Mouse (Mus musculus) layer of hippocampus, adult 11-12 months (tissue): ENCODE data around the gene Foxo6.
A peak's percentile ranks its signal among the peaks of the same experiment; 100 is the strongest.

Source experiments
- DNase-seq: peaks from one replicate; pipeline ENCODE4 v3.0.0; 2022; ENCODE audit warnings: low spot score

The Foxo6 gene

DNA sequence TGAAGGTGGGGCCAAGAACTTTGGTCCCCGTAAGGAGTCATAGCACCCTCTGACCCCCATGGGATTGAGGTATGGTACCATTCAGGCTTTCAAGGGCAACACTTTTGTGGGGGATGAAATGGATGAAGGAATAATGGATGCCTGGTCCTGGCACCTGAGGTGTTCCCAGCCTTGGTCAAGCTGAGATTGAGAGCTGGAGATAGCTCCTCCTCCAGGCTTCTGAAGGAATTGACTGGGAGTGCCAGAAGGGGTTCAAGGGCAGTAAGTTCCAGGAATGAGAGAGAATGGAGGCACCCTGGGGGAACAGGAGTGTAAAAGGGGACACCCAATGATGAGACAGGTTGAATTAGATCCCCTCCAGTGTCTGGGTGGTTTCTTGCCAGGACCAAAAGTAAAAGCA lies 3.0 kb downstream of the Foxo6 start:
- DNase-seq: peak; percentile 18

DNA sequence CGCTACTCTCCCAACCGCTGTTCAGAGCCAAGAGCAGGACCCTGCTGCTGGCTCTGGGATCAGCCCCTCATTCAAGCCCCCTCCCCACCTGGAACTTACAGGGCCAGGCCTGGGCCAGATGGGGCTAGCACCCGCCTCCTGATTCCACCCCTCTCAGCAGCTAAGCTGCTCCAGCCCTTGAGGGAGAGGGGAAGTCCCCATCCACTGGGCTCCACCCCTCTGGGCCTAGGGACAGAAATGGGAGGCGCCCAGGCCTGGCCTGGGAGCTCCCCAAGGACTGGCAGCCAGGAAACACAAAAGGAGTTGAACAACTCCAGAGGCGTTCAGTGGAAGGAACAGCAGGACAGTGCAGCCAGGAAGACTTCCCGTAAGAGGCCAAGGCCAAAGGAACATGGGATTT lies 4.0 kb downstream of the Foxo6 start:
- DNase-seq: peak; percentile 71

DNA sequence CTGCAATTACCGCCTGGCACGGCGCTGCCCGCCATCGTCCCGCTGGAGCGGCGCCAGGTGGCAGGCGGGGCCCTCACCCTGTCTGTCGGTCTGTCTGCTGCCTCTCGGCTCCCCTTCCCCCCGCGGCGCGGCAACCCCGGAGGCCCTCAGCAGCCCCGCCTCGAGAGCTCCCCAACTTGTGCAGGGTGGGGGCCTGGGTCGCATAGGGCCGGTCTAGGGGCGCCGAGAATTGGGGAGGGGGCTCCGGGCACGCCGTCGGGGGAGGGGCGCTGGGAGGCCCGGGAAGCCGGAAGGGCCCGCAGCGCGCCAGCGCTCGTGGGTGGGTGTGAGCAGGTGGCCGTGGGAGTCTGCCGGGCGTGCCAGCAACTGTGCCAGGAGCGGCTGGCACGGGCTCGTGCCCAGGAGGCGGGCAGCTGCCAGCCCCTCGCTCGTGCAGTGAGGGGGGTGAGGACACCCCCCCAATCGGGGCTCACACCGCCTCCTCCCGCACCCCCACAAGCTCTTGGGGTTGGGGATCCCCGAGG lies 4.5 kb downstream of the Foxo6 start:
- peak; percentile 82 for DNase-seq

DNA sequence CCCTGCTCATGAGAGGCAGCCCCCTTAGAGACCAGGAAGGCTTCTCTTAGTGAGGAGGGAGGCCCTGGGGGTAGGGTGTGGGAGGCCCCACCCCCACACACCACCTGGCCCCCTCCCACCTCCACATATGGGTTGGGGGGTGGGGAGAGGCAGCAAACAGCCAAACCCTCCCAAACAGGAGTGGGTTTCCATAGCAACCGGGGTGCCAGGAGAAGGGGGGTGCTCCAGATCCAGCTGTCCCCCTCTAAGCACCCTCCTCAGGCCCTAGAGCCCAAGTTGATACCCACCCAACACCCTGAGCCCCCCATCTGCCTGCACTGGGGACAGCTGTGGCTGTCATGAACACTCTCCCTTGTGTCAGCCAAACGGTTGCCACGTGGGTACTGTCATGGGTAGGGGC lies 6.1 kb downstream of the Foxo6 start:
- DNase-seq: no peak

DNA sequence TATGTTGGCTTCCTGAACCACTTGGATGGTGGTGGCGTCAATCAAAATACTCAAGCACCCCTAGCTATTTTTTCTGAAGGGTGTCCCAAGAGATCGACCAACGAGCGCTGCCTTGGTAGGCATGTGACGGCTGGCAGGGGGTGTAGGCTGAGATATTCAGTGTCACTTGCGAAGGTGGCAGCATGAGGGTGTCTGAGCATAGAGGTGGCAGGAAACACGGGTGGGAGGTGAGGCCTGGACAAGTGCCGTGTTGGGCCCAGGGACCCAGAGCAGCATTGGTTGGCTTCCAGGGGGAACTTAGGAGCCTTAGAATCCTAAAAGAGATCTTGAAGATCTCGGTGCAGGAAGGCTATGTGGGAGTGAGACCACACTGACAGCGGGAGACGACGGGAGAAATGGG lies 6.7 kb downstream of the Foxo6 start:
- DNase-seq: peak; percentile 4

DNA sequence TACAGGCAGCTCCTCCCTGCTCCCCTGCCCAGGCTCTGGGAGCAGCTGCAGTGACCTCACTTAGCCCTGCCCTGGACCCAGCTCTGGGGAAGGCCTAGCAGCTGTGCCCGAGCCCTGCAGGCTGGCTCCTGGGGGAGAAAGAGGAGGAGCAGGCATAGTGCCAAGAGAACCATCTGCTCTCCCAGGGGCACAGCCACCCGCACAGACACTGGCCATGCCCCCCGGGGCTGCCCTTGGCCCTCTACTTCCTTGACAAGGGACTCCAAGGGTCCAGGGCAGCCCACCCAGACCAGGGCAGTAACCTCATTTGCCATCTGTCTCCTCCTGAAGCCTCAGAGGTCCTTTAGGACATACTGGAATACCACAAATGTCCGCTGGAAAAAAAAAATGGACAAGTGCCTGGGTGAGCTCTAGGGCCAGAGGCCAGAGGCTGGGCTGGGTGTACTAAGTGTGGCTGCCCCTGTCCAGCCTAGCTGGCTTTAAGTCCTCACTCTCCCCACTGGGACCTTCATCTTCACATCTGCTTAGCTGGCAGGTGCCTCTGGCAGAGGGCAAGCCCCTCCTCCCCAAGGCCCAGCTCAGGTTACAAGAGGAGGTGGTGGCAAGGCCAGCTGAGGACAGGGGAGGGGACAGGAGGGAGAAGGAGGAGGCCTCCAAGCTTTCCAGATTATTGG lies 9.8 kb downstream of the Foxo6 start:
- peak; percentile 46 for DNase-seq

DNA sequence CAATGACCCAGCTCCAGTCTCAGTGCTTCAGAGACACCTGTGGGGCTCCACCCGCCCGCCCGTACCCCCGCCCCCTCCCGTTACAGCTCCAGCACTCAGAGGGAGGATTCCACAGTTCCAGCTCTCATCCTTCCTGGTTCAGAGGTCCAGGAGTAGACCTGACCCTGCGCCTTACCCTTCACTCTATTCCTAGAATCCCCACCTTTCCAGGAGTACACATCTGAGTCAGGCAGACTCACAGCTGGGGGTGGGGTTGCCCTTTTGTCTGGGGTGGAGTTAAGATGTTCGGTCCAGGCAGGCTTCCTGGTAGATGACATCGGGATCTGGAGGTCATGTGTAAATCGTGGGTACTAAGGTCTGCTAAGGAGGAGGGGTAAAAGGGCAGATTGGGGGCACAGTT lies 11.7 kb downstream of the Foxo6 start:
- peak; percentile 2 for DNase-seq

DNA sequence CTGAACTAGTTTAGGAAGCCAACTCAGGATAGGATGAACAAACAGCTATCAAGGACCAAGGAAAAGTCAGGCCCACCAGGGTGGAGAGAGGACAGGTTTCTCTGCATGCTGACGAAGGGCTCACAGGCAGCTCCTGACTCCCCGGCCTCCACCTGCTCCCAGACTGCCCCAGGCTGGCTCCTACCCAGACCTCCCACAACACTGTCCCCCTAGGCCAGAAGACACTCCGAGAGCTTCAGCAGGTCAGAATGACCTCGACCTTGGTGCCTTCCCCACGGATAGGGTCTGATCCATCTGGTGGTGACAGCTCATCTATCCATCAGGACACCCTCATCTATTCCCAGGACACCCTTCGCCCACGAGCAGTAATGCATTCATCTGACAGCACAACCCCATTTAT lies 13.6 kb downstream of the Foxo6 start:
- no peak for DNase-seq

DNA sequence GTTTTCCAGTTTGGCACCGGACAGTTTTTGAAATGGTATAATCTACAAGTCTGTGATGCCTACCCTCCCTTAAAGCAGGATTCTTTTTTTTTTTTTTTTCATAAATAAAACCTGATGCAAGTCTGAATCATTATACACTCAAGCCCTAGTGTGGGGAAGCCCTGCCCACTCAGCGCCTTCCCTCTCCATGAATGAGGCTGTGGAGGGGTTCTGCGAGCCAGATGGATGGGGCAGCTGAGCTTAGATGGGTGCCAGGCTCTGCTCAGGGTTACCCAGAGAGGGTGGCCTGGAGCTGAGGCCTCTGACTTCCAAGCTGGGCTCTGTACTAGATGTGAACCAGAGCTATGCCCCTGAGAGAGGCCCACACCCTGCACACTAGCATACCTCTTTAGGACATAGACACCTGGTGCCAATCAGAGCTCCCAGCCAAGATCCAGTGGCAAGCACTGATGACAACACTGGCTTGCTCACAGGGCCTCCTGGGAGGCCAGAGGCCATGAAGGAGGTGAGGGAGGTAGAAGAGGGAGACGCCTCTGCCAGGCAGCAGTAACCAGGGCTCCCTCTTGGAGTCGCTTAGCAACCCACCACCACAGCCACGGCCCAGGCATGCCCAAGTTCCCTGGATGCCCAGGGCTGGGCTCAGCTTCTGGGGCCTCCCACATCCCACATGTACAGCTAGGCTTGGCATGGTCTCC lies 15.1 kb downstream of the Foxo6 start:
- DNase-seq: no peak

DNA sequence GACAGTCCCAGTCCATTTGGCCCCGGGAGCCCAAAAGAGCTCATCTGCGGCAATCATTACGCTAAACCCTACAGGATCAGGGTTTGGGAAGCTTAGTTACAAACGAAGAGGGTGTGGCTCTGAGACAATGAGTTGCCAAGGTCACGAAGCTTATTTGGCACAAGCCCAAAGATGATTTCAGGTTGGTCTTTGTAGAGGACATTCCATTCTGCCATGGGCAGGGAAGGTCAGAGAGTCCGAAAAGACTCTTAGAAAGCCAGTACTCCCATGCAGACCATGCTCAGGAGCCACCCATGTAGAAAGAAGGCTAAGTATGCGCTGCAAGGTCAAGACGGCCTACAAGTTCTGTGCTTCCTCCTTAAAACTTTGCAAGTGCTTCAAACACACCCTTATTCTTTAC lies 15.9 kb downstream of the Foxo6 start:
- no peak for DNase-seq

DNA sequence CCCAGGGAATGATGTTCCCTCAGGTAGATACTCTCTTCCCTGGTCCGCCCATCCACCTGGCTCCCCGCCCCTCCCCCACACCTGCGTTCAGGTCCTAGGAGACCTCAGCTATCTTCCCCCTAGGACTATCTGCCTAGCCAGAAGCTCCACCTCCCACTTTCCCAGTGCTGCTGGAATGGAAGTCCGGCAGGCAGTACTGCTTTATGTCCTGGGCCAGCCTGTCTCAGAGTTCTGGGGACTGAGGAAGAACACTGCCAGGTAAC lies 16.3 kb downstream of the Foxo6 start:
- no peak for DNase-seq

DNA sequence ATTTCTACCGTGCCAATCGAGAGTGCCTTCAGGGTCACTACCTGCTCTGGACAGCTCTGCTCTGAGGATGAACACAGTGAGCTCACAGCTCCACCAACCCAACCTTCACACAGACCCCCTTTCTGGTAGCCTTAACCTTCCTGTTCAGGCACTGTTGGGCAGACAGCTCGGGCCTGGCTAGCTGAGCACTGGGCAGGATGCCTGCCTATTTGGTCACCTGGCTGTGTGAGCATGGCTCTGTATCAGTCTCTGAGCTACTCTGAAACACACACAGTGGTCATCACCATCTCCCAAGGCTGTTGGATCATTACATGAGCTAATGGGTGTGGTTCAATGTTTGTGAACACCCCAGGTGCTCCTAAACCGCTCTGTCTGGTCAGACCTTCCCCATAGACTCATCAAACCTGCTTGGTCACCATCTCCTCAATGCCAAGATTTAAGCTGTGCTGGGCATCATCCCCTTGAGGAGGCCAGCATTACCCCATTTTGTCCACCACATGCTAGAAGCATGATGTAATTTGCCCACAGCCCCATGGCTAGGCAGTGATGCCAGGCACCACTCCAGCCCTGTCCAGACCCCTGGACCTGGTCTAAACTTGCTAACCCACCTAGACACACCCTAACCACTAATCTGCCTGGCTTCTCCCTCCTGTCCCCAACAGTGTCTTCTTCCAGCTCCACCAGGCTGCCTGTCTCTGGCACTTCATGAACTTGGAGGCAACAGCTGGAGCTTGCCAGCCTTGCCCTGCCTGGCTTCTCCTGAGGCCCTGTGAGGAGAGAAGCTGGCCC lies 16.8 kb downstream of the Foxo6 start:
- no peak for DNase-seq

DNA sequence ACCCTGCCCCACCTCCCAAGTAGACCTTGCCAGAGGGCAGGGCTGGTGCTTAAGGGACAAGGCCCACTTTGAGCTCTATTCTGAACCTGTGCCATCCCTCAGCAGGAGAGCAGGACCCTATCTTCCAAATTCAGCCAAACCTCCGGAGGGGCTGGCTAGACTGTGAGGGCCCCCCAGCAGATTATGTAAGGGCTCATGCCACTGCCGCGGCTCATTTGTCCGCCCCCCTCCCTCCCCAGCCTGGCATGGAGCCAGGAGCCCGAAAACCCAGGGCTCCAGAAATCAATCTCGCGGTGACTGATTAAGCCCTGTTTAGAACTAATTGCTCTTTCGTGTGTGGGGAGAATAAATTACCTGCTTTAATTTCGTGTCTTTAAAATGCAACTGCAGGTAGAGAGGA lies 17.7 kb downstream of the Foxo6 start:
- DNase-seq: no peak

DNA sequence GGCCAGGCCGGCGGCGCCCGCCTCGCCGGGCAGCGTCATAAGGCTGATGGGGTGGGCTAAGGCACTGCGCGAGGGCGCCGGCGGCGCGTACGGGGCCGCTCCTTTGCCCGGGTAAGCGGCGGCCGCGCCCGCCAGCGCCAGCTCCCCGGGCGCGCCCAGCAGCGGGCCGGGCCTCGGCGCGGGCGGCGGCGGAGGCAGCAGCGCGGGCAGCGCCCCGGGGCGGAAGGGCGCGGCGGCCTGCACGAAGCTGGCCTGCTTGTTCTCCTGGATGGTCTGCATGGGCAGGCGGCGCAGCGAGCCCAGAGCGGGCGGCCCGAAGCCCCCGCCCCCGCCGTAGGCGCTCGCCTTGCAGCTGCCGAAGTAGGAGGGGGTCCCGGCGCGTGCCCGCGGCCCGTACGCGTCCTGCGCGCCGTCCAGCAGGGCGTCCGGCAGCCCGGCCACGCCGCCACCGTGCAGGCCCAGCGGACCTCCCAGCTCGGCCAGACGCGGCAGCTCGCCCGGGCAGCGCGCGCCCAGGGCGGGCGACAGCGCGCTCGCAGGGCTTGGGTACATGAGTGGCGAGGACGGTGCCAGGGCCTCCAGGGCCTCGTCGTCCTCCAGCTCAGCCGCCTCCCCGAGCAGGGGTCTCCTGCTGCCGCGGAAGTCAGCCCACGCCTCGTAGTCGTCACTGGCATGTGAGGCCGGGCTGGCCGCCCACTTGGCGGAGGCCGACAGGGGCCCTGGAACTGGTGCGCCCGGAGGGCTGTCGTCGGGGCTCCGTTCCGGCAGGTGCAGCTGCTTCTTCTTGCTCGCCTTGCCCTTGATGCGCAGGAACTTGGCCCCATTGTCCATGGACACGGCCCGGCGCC lies 18.7 kb downstream of the Foxo6 start:
- no peak for DNase-seq

DNA sequence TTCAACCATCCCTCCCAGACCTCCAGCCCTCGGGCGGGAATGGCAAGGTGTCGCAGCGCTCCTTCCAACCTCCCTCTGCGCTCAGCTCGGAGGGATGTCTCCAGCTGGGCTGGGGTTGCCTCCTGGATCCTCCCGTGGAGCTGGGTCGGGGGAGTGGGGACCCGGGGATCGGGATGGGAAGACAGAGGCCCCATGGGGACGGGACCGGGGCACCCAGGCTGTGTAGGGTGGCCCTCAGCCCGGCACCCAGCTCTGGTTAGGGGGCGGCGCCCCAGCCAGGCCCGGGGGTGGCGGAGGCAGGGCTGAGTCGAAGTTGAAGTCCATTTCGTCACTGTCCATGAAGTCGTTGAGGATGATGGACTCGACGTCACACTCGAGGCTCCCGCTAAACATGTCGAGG lies 19.5 kb downstream of the Foxo6 start:
- DNase-seq: no peak

DNA sequence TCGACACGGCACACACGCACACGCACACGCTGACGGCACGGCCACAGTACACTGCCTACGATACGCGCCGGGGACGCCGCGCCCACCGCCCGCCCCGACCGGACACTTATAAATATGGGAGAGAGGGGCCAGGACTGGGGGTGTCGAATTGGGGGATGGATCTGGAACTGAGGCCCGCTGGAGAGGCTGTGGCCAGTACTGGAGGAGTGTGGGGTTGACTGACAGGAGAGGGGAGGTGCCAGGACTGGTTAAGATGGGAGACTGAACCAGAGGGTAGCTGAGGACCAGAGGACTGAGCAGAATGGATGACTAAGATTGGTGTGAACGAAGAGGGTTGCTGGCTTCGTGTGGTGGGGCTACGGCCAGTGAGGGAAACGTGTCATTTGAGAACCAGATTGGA lies 20.0 kb downstream of the Foxo6 start:
- DNase-seq: no peak

DNA sequence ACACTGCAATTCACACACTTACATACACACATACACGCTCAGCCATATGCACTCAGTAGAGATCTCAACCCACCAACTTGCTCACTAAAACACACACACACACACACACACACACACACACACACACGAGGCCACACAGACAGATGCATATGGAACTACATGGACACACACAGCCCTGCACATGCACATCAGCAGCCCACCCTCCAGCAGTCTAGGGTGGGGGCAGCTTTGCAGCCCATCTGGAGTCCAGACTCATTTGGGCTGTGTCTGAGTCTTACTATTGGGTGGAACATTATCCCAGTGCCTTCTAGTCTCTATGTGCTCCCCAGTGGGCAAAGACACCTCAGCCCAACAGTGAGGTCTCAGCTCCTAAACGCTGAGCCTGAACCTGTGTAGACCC lies 23.0 kb downstream of the Foxo6 start:
- no peak for DNase-seq

DNA sequence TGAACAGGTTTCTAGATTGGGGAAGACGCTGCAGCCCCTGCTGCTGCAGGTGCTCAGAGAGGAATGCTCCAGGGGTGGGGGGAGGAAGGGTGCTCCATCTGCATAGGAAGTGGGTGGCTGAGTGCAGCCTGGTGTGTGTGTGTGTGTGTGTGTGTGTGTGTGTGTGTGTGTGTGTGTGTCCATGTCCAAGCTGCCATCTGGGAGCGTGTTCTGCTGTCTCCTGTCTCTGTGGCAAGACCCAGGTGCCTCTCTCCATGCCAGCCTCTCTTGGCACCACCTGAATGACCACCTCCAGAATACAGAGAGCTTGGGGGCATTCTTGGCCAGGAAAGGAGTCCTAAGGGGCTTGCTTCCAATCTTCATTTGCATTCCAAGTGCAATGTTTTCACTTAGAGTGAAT lies 24.4 kb downstream of the Foxo6 start:
- DNase-seq: no peak

DNA sequence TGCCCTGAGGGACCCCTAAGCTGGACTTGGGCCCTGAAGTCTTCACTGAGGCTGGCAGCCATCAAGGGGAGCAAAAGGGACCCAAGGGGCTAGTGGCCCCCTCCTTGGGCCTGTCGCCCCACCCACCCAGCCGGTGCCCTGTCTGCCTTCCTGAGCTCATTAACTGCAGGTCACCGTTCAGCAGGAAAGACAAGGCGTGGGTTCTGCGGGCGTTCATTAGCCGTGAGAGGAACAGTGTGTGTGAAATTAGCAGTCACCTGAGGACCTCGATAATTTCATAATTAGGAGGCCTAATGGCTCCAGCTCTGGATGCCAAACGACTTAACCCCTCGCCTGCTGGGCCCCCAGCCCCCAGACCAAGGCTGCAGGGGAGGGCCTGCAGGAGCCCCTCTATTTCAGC lies 24.9 kb downstream of the Foxo6 start:
- no peak for DNase-seq

DNA sequence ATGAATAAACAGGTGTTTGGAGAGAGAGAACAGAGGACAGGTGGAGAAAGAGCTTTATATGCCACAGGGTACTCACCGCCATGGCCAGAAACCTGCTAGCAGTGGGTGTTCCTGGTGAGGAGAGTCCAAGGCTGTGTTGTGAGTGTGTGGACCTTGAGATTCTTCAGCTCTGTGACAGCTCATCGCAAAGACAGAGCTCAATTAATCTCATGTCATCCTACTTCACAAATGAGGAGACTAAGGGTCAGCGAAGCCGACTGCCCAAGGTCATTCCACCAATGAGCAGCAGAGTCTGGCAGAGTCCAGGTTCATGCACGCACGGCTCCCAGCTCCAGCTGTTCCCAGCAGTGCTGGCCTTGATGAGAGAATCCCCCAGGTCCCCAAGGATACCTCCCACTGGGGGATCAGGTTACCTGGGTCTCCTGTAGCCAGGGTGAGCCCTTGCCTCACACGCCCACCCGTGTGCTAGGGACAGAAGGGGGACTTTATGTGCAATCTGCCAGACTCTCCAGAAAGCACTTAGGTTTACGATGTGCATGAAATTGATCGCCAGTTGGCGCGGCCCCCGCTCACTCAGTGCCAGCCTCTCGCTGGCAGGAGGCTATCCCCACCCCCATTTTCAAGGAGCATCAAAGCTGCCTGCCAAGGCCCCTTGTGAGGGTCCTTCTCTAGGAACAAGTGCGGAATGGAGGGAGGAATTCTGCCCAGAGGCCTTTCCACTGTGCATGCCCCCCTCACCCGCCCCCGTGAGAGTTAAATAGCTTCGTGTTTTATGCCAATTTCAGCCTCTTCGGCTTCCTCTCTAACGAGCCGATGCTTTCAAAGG lies 27.6 kb downstream of the Foxo6 start:
- DNase-seq: peak; percentile 80

DNA sequence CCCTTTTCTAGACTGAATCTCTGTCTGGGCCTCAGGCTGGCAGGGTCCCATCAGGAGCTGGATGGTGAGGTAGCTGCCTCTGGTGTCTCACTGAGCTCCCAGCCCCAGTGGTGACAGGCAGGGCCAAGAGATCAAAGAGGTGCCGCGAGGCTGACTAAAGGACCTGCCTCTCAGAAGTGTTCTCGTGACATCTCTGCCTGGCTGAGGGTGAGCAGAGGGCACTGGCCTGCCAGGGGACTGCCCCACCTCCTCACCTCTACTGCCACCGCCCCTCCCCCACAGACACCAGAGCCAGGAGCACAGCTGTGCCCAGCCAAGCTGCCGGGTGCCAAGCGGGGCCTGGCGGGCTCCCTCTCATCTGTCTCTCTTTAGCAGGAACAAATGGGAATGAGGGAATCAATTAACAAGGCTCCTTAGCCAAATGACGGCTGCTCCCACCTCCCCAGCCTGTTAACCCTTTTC lies 38.3 kb downstream of the Foxo6 start:
- peak; percentile 79 for DNase-seq
